ENCODE assay signal across 26 mouse cellular contexts in genomic region chr15:32633713-32634112, GRCm38 (mm10).
"Had no signal": no experiment of that assay in that cellular context is flagged by ENCODE, and none has a peak within 500 bp of the region (broad histone marks: within the 10 kb centered on the region; RNA-seq: fewer than 3 reads in every experiment).

No protein-coding gene starts in this region.

- H3K9me3 ChIP-seq: embryonic facial prominence, embryonic 10.5 days; embryonic facial prominence, embryonic 12.5 days; embryonic facial prominence, embryonic 13.5 days; embryonic facial prominence, embryonic 15.5 days; forebrain, embryonic 10.5 days; forebrain, embryonic 13.5 days; heart, embryonic 10.5 days had no signal

- H3K36me3 ChIP-seq: embryonic facial prominence, embryonic 12.5 days; forebrain, embryonic 10.5 days; heart, embryonic 10.5 days had no signal

- ATAC-seq: forebrain, embryonic 13.5 days; forebrain, embryonic 16.5 days had no signal

- H3K4me2 ChIP-seq: embryonic facial prominence, embryonic 12.5 days; embryonic facial prominence, embryonic 13.5 days; embryonic facial prominence, embryonic 15.5 days; forebrain, embryonic 13.5 days; heart, embryonic 11.5 days had no signal

- H3K4me1 ChIP-seq: embryonic facial prominence, embryonic 10.5 days; embryonic facial prominence, embryonic 12.5 days; embryonic facial prominence, embryonic 13.5 days; embryonic facial prominence, embryonic 15.5 days; forebrain, embryonic 10.5 days; forebrain, embryonic 13.5 days had no signal

- H3K9ac ChIP-seq: embryonic facial prominence, embryonic 12.5 days; embryonic facial prominence, embryonic 13.5 days; embryonic facial prominence, embryonic 15.5 days; forebrain, embryonic 13.5 days had no signal

- H3K27ac ChIP-seq: embryonic facial prominence, embryonic 10.5 days; embryonic facial prominence, embryonic 12.5 days; embryonic facial prominence, embryonic 13.5 days; embryonic facial prominence, embryonic 15.5 days; forebrain, embryonic 10.5 days; forebrain, embryonic 13.5 days; gastrocnemius, adult 2 months; heart, adult 2 months; heart, embryonic 10.5 days had no signal

- DNase-seq: cerebellum, adult 8-10 months; cerebellum, adult 9-10 months; cerebellum, adult 9-11 months; cerebellum, postnatal 10 days; cerebellum, postnatal 14 days; cerebellum, postnatal 25 days; cerebellum, postnatal 36 days; embryo, embryonic 11 days; gastrocnemius, adult 2 months; gastrocnemius, postnatal 10 days; gastrocnemius, postnatal 14 days; gastrocnemius, postnatal 25 days; gastrocnemius, postnatal 36 days; heart, adult 11 months; heart, adult 18-20 months; heart, adult 2 months had no signal

- H3K4me3 ChIP-seq: embryonic facial prominence, embryonic 10.5 days; embryonic facial prominence, embryonic 12.5 days; embryonic facial prominence, embryonic 13.5 days; embryonic facial prominence, embryonic 15.5 days; erythroblast, embryonic 14.5 days; forebrain, embryonic 10.5 days; forebrain, embryonic 13.5 days; gastrocnemius, adult 2 months; heart, adult 2 months; heart, embryonic 10.5 days had no signal

- H3K27me3 ChIP-seq: embryonic facial prominence, embryonic 12.5 days; embryonic facial prominence, embryonic 13.5 days; embryonic facial prominence, embryonic 15.5 days; forebrain, embryonic 13.5 days had no signal
